20 mouse cellular contexts compared by ENCODE assay signal in the genomic region with DNA sequence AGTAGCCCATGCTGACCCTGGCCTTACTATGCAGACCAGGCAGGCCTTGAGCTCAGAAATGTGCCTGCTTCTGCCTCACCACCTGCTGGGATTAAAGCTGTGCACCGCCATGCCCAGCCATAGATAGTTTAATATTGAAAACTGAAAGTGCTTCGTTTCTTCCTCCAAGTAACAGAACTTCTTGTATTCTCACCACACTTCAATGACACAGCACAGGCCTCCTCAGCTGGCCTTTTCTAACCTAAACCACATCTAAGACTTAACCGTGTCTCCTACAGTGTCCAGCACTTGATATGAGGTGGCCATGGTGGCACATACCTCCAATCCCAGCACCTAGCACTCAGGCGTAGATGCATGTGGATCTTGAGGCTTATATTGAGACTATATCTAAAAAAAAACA. TPM values are rescaled to one million over a fixed set of nuclear protein-coding genes. Genes with fewer than 3 reads are reported as not detected.
DNase-seq lines count a peak whose midpoint lies in the region; ATAC-seq lines count a peak whose summit lies in the region.
"Had no signal": no experiment of that assay in that cellular context is flagged by ENCODE, and none has a peak within 500 bp of the region (broad histone marks: within the 10 kb centered on the region; RNA-seq: fewer than 3 reads in every experiment).

No protein-coding gene starts in this region.

- H3K4me2 ChIP-seq in embryonic facial prominence, embryonic 15.5 days (replicated peaks), result no peak overlapping the region
- H3K4me2 ChIP-seq in stomach, embryonic 15.5 days, result no peak overlapping the region
- H3K4me2 ChIP-seq: embryonic facial prominence, embryonic 13.5 days; forebrain, embryonic 13.5 days; hindbrain, embryonic 15.5 days had no signal

- DNase-seq in embryonic facial prominence, embryonic 10.5 days (ENCODE audit: low spot score), result no peak
- no peak for DNase-seq in lung, adult 18-20 months
- DNase-seq in layer of hippocampus, adult 18-20 months (ENCODE audit: low spot score in 2 of 2), result no peak
- DNase-seq: adrenal gland, postnatal 10 days; cerebellum, adult 11 months; cerebellum, adult 8-10 months; cerebellum, postnatal 14 days; forebrain, postnatal 0 days; gastrocnemius, postnatal 36 days; heart, adult 18-20 months; heart, postnatal 14 days had no signal

- peaks cover 28% of the 10 kb centered on the region for H3K4me1 ChIP-seq in embryonic facial prominence, embryonic 15.5 days
- peaks cover 11% of the 10 kb centered on the region; the same call in 1 of the 2 replicates for H3K4me1 ChIP-seq in embryonic facial prominence, embryonic 10.5 days
- H3K4me1 ChIP-seq in megakaryocyte, embryonic 14.5 days, result peaks cover 29% of the 10 kb centered on the region
- H3K4me1 ChIP-seq in stomach, embryonic 15.5 days, result peaks cover 26% of the 10 kb centered on the region
- H3K4me1 ChIP-seq: forebrain, embryonic 13.5 days; hindbrain, embryonic 15.5 days had no signal

- no peak overlapping the region for H3K4me3 ChIP-seq in embryonic facial prominence, embryonic 15.5 days (replicated peaks)
- H3K4me3 ChIP-seq in embryonic facial prominence, embryonic 10.5 days, result no peak overlapping the region
- peak overlapping the region; percentile 57 for H3K4me3 ChIP-seq in megakaryocyte, embryonic 14.5 days (replicated peaks)
- H3K4me3 ChIP-seq in stomach, embryonic 15.5 days (replicated peaks), result no peak overlapping the region
- H3K4me3 ChIP-seq: embryonic facial prominence, embryonic 13.5 days; forebrain, embryonic 13.5 days; heart, embryonic 10.5 days; hindbrain, embryonic 15.5 days had no signal

- no peaks in the 10 kb centered on the region for H3K9me3 ChIP-seq in embryonic facial prominence, embryonic 15.5 days (replicated peaks)
- H3K9me3 ChIP-seq in embryonic facial prominence, embryonic 10.5 days, result no peaks in the 10 kb centered on the region
- no peaks in the 10 kb centered on the region for H3K9me3 ChIP-seq in megakaryocyte, embryonic 14.5 days
- no peaks in the 10 kb centered on the region for H3K9me3 ChIP-seq in stomach, embryonic 15.5 days
- H3K9me3 ChIP-seq: embryonic facial prominence, embryonic 13.5 days; forebrain, embryonic 13.5 days; heart, embryonic 10.5 days; hindbrain, embryonic 15.5 days had no signal

- H3K36me3 ChIP-seq in embryonic facial prominence, embryonic 15.5 days, result no peaks in the 10 kb centered on the region
- H3K36me3 ChIP-seq in embryonic facial prominence, embryonic 10.5 days (replicated peaks), result no peaks in the 10 kb centered on the region
- H3K36me3 ChIP-seq in megakaryocyte, embryonic 14.5 days (replicated peaks; ENCODE audit: low read length), result no peaks in the 10 kb centered on the region
- H3K36me3 ChIP-seq in stomach, embryonic 15.5 days, result no peaks in the 10 kb centered on the region
- H3K36me3 ChIP-seq: embryonic facial prominence, embryonic 13.5 days; heart, embryonic 10.5 days; hindbrain, embryonic 15.5 days had no signal

- 77% methylated on average over 4 of the region's 4 CpGs for WGBS in embryonic facial prominence, embryonic 15.5 days
- 89% methylated on average over 4 of the region's 4 CpGs for WGBS in embryonic facial prominence, embryonic 10.5 days
- WGBS in stomach, embryonic 15.5 days, result 76% methylated on average over 4 of the region's 4 CpGs

- no peaks in the 10 kb centered on the region for H3K27me3 ChIP-seq in embryonic facial prominence, embryonic 15.5 days
- H3K27me3 ChIP-seq in embryonic facial prominence, embryonic 10.5 days (replicated peaks; ENCODE audit: low read depth, poor library complexity, severe bottlenecking), result no peaks in the 10 kb centered on the region
- peaks cover 8% of the 10 kb centered on the region for H3K27me3 ChIP-seq in megakaryocyte, embryonic 14.5 days (replicated peaks)
- no peaks in the 10 kb centered on the region for H3K27me3 ChIP-seq in stomach, embryonic 15.5 days (replicated peaks)
- H3K27me3 ChIP-seq: embryonic facial prominence, embryonic 13.5 days; forebrain, embryonic 13.5 days; hindbrain, embryonic 15.5 days had no signal

- 0 out of 2 replicates have a peak overlapping the region, but pooled peaks have one; percentile 17 for H3K27ac ChIP-seq in embryonic facial prominence, embryonic 15.5 days (replicated peaks)
- H3K27ac ChIP-seq in embryonic facial prominence, embryonic 10.5 days (replicated peaks), result no peak overlapping the region
- peak overlapping the region; percentile 49; the same call in 1 of the 2 replicates for H3K27ac ChIP-seq in stomach, embryonic 15.5 days
- H3K27ac ChIP-seq: embryonic facial prominence, embryonic 13.5 days; forebrain, embryonic 13.5 days; heart, embryonic 10.5 days; hindbrain, embryonic 15.5 days had no signal

- ATAC-seq in embryonic facial prominence, embryonic 15.5 days (ENCODE audit: insufficient number of reproducible peaks, low FRiP score, low TSS enrichment, low read depth), result no peak
- no peak for ATAC-seq in megakaryocyte, adult 5-6 weeks (ENCODE audit: poor library complexity, severe bottlenecking)
- no peak for ATAC-seq in stomach, embryonic 15.5 days (ENCODE audit: insufficient read depth, low FRiP score, low read depth)
- ATAC-seq: forebrain, embryonic 13.5 days; forebrain, postnatal 0 days had no signal

- no peak overlapping the region for H3K9ac ChIP-seq in embryonic facial prominence, embryonic 15.5 days
- no peak overlapping the region for H3K9ac ChIP-seq in stomach, embryonic 15.5 days
- H3K9ac ChIP-seq: embryonic facial prominence, embryonic 13.5 days; forebrain, embryonic 13.5 days; forebrain, postnatal 0 days; hindbrain, embryonic 15.5 days had no signal

RNA-seq across cellular contexts. Expression of gene Spint2, which starts 11.3 kb away (rescaled TPM):
- polyA plus RNA-seq in embryonic facial prominence, embryonic 15.5 days (2015; fragmentation: Nextera tagmentation; extraction: Ambion mirVana), result 212 and 261 TPM in 2 replicates
- polyA plus RNA-seq in embryonic facial prominence, embryonic 10.5 days (2016; fragmentation: Nextera tagmentation; extraction: Ambion mirVana), result 75.5 and 79.3 TPM in 2 replicates
- polyA plus RNA-seq in megakaryocyte, embryonic 14.5 days (2012; ENCODE audit: insufficient read depth, low replicate concordance), result 19.9 and 37.0 TPM in 2 replicates
- total RNA-seq in megakaryocyte, adult 5-6 weeks (2015), result 6.1 and 7.3 TPM in 2 replicates
- total RNA-seq in megakaryocyte, adult 5-6 weeks (2017), result 2.6 and 5.3 TPM in 2 replicates
- polyA plus RNA-seq in stomach, embryonic 15.5 days (2015; fragmentation: Nextera tagmentation; extraction: Ambion mirVana), result 525 and 574 TPM in 2 replicates
- 10 to 100 TPM; 21.9 to 26.1 TPM for total RNA-seq in layer of hippocampus, adult 18-20 months (2021)
- polyA plus RNA-seq: C2C12 had no signal

RNA-seq across cellular contexts. Expression of gene Ppp1r14a, which starts 18.7 kb away (rescaled TPM):
- polyA plus RNA-seq in embryonic facial prominence, embryonic 15.5 days (2015; fragmentation: Nextera tagmentation; extraction: Ambion mirVana), result 17.3 and 18.1 TPM in 2 replicates
- 29.7 and 30.5 TPM in 2 replicates for polyA plus RNA-seq in embryonic facial prominence, embryonic 10.5 days (2016; fragmentation: Nextera tagmentation; extraction: Ambion mirVana)
- polyA plus RNA-seq in megakaryocyte, embryonic 14.5 days (2012; ENCODE audit: insufficient read depth, low replicate concordance), result 12.7 and 22.8 TPM in 2 replicates
- total RNA-seq in megakaryocyte, adult 5-6 weeks (2015), result not detected in 2 replicates
- total RNA-seq in megakaryocyte, adult 5-6 weeks (2017), result not detected in 2 replicates
- 42.7 and 56.7 TPM in 2 replicates for polyA plus RNA-seq in stomach, embryonic 15.5 days (2015; fragmentation: Nextera tagmentation; extraction: Ambion mirVana)
- 10 to 100 TPM; 28.1 to 31.3 TPM for total RNA-seq in layer of hippocampus, adult 18-20 months (2021)

RNA-seq across cellular contexts. Expression of gene 2200002D01Rik, which starts 22.2 kb away (rescaled TPM):
- polyA plus RNA-seq in embryonic facial prominence, embryonic 15.5 days (2015; fragmentation: Nextera tagmentation; extraction: Ambion mirVana), result 11.5 and 12.2 TPM in 2 replicates
- polyA plus RNA-seq in embryonic facial prominence, embryonic 10.5 days (2016; fragmentation: Nextera tagmentation; extraction: Ambion mirVana), result 4.4 and 4.6 TPM in 2 replicates
- 0.46 TPM in 1 of 2 replicates, not detected in the other for polyA plus RNA-seq in megakaryocyte, embryonic 14.5 days (2012; ENCODE audit: insufficient read depth, low replicate concordance)
- total RNA-seq in megakaryocyte, adult 5-6 weeks (2015), result not detected in 2 replicates
- total RNA-seq in megakaryocyte, adult 5-6 weeks (2017), result 0.37 and 2.4 TPM in 2 replicates
- polyA plus RNA-seq in stomach, embryonic 15.5 days (2015; fragmentation: Nextera tagmentation; extraction: Ambion mirVana), result 67.4 and 70.6 TPM in 2 replicates
- not detected for total RNA-seq in layer of hippocampus, adult 18-20 months (2021)
- total RNA-seq: forebrain, postnatal 0 days had no signal

RNA-seq across cellular contexts. Expression of gene Yif1b, which starts 32.3 kb away (rescaled TPM):
- polyA plus RNA-seq in embryonic facial prominence, embryonic 15.5 days (2015; fragmentation: Nextera tagmentation; extraction: Ambion mirVana), result 121 TPM in 2 replicates
- polyA plus RNA-seq in embryonic facial prominence, embryonic 10.5 days (2016; fragmentation: Nextera tagmentation; extraction: Ambion mirVana), result 100 and 102 TPM in 2 replicates
- polyA plus RNA-seq in megakaryocyte, embryonic 14.5 days (2012; ENCODE audit: insufficient read depth, low replicate concordance), result 1,324 and 2,330 TPM in 2 replicates
- 36.2 and 38.0 TPM in 2 replicates for total RNA-seq in megakaryocyte, adult 5-6 weeks (2015)
- total RNA-seq in megakaryocyte, adult 5-6 weeks (2017), result 19.1 and 21.8 TPM in 2 replicates
- 83.7 and 85.8 TPM in 2 replicates for polyA plus RNA-seq in stomach, embryonic 15.5 days (2015; fragmentation: Nextera tagmentation; extraction: Ambion mirVana)
- 10 to 100 TPM; 40.4 to 42.6 TPM for total RNA-seq in layer of hippocampus, adult 18-20 months (2021)

RNA-seq across cellular contexts. Expression of gene Dpf1, which starts 33.3 kb away (rescaled TPM):
- polyA plus RNA-seq in embryonic facial prominence, embryonic 15.5 days (2015; fragmentation: Nextera tagmentation; extraction: Ambion mirVana), result 14.4 and 20.4 TPM in 2 replicates
- 24.8 and 28.9 TPM in 2 replicates for polyA plus RNA-seq in embryonic facial prominence, embryonic 10.5 days (2016; fragmentation: Nextera tagmentation; extraction: Ambion mirVana)
- 1.2 TPM in 1 of 2 replicates, not detected in the other for polyA plus RNA-seq in megakaryocyte, embryonic 14.5 days (2012; ENCODE audit: insufficient read depth, low replicate concordance)
- total RNA-seq in megakaryocyte, adult 5-6 weeks (2015), result not detected in 2 replicates
- not detected in 2 replicates for total RNA-seq in megakaryocyte, adult 5-6 weeks (2017)
- 7.6 and 8.2 TPM in 2 replicates for polyA plus RNA-seq in stomach, embryonic 15.5 days (2015; fragmentation: Nextera tagmentation; extraction: Ambion mirVana)
- total RNA-seq in layer of hippocampus, adult 18-20 months (2021), result 100 to 1,000 TPM; 105 to 112 TPM
